Mouse (Mus musculus) bone marrow, adult 2 months (tissue): ENCODE measurements around the gene Olfr1306.

Source experiments
- CTCF ChIP-seq: fragments of 200-500 bp; IDR thresholded peaks from 2 replicates; pipeline ENCODE4 v1.5.1; 2011; ENCODE audit warnings: low read length, control low read depth; ENCODE audit not compliant: control insufficient read depth, insufficient read depth
- POLR2A ChIP-seq: fragments of 200-500 bp; IDR thresholded peaks from 2 replicates; pipeline ENCODE4 v1.6.1; 2011; ENCODE audit warnings: low read depth, mild to moderate bottlenecking, control low read depth, low read length, borderline replicate concordance; ENCODE audit not compliant: control insufficient read depth

- TF ChIP-seq CTCF (no peak), POLR2A (no peak)
Observed at GRCm38 (mm10) chr2:111916171-111916570, at the start of gene Olfr1306.
